Mouse (Mus musculus) heart, adult 2 months (tissue): ENCODE measurements around the gene Nfatc2.

Experiments used
- CTCF ChIP-seq: fragments of 200-600 bp; IDR thresholded peaks from 2 replicates; pipeline ENCODE4 v1.8.1; 2022; ENCODE audit warnings: antibody characterized with exemption, mild to moderate bottlenecking, moderate library complexity
- EP300 ChIP-seq: fragments of 200-500 bp; IDR thresholded peaks from 2 replicates; pipeline ENCODE4 v1.6.1; 2011; ENCODE audit warnings: low read depth, low read length, control low read depth; ENCODE audit not compliant: insufficient read depth

DNA sequence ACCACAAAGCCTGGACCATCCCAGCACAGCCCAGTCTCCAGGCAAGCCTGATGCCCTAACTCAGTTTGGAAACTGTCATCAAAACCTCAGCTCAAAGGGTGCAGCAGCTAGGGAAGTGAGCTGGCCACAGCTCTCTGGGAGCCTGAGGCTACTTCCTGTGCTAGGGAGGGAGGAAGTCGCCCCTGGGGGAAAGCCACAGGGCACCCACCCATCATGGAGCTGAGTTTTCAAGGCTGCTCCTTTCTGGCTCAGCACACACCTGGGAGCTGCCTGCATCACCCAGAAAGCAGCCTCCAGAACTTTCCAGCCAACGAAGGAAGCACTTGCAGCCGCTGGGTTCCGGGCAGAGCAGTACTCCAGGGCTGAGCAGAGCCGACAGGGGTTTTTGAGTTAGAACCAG is 18.4 kb downstream of the Nfatc2 start:
- TF ChIP-seq EP300 (no peak), CTCF (no peak)
